Mouse (Mus musculus) Patski (cell line): ENCODE results near the gene Galm. TPM values are rescaled to one million over a fixed set of nuclear protein-coding genes. Genes with fewer than 3 reads are reported as not detected.
"Not testable (repeated sequence)": the region's sequence is repeated elsewhere in the genome, so short reads cannot be mapped to it uniquely, and the experiment has no call there.

ENCODE experiments used
- ATAC-seq: fragments of 100-300 bp; one replicate; pipeline ENCODE4 v1.8.0; 2021
- CTCF ChIA-PET: fragments of 350-600 bp; sonication (Branson Sonifier 250); formaldehyde crosslinking; loops from one replicate; lab custom pipeline; 2022; ENCODE audit warnings: inconsistent platforms; lab: Charles Lee
- POLR2A ChIA-PET: fragments of 350-600 bp; sonication (Branson Sonifier 250); formaldehyde crosslinking; loops from one replicate; lab custom pipeline; 2022; ENCODE audit warnings: antibody characterized with exemption, inconsistent platforms; lab: Charles Lee
- DNase-seq: peaks from one replicate; pipeline ENCODE4 v3.0.0-alpha.2; 2011; ENCODE audit warnings: low read depth, low spot score
- H3K27me3 ChIP-seq: fragments of 371-371 bp; one replicate; pipeline ENCODE4 v1.5.1; 2021
- CTCF ChIP-seq: fragments of 100-300 bp; IDR thresholded peaks from one replicate; pipeline ENCODE4 v1.5.1; 2021
- in situ Hi-C: fragments of 300-500 bp; cut with MboI; formaldehyde crosslinking; loops from 3 replicates; pipeline ENCODE4 v1.11.1; 2018; ENCODE audit warnings: low pct_unique_long_range_greater_than_20kb, mixed read lengths
- polyA plus RNA-seq: library from polyadenylated mRNA; unstranded; gene quantifications from one replicate; pipeline ENCODE4 v1.2.3, GENCODE M21; 2021

The Galm gene
- polyA plus RNA-seq, 1 experiment from 2014 or later, result 45.3 TPM

- POLR2A ChIA-PET, result interaction anchor here (0.7 to 1.7 kb wide), 2 partner anchors 12 to 18 kb away, joined by 3 to 4 read pairs; no protein-coding TSS in a partner anchor
- no peak for DNase-seq
- CTCF ChIA-PET, result interaction anchor here (1.0 to 2.1 kb wide), 2 partner anchors 10 to 28 kb away, joined by 3 to 4 read pairs; no protein-coding TSS in a partner anchor
- no peak for TF ChIP-seq CTCF
- ATAC-seq, result peak; percentile 97
- no peaks in the 10 kb centered on the region for H3K27me3 ChIP-seq
- in situ Hi-C loops, result no loop called here
Measured at GRCm38 (mm10) chr17:80224326-80225116, 97.2 kb downstream of the Galm start, which contains the start of gene Gemin6. Gene Gemin6 (plus strand): TSS chr17:80224441.

- CTCF ChIA-PET, result interaction anchor here (2.1 kb wide), 1 partner anchor 9 kb away, joined by 4 read pairs; no protein-coding TSS in a partner anchor
Measured at GRCm38 (mm10) chr17:80225142-80225541, 97.9 kb downstream of the Galm start.

GRCm38 (mm10) chr17:80229396-80229795, 102.1 kb downstream of the Galm start:
- no peak for ATAC-seq
- H3K27me3 ChIP-seq, result no peaks in the 10 kb centered on the region
- no peak for DNase-seq
- CTCF ChIA-PET, result no interaction called here
- POLR2A ChIA-PET, result no interaction called here
- no peak for TF ChIP-seq CTCF
- in situ Hi-C loops, result no loop called here

More at GRCm38 (mm10) chr17:80225142-80225541, 97.9 kb downstream of the Galm start:
- ATAC-seq, DNase-seq, in situ Hi-C loops, H3K27me3 ChIP-seq: not testable (repeated sequence)
- POLR2A ChIA-PET, result interaction anchor here (0.7 kb wide), 1 partner anchor 19 kb away, joined by 3 read pairs; no protein-coding TSS in a partner anchor

GRCm38 (mm10) chr17:80233844-80234243, 106.6 kb downstream of the Galm start:
- DNase-seq (no peak), ATAC-seq (no peak)
- no peak for TF ChIP-seq CTCF
- CTCF ChIA-PET, result interaction anchor here (0.8 to 1.7 kb wide), 3 partner anchors 10 to 21 kb away, joined by 3 to 4 read pairs (median 3); partner anchors contain the start of gene Gemin6
- no peaks in the 10 kb centered on the region for H3K27me3 ChIP-seq
- in situ Hi-C loops, result no loop called here
- POLR2A ChIA-PET, result interaction anchor here (2.2 kb wide), 1 partner anchor 22 kb away, joined by 6 read pairs; no protein-coding TSS in a partner anchor

- no peak for DNase-seq
- CTCF ChIA-PET, result interaction anchor here (1.1 to 1.7 kb wide), 2 partner anchors 10 kb away, joined by 3 to 4 read pairs; partner anchors contain the start of gene Gemin6
- POLR2A ChIA-PET, result interaction anchor here (0.7 to 2.2 kb wide), 2 partner anchors 21 to 46 kb away, joined by 6 to 7 read pairs; no protein-coding TSS in a partner anchor
- in situ Hi-C loops, result no loop called here
- ATAC-seq, result no peak
- no peaks in the 10 kb centered on the region for H3K27me3 ChIP-seq
- TF ChIP-seq CTCF, result no peak
Measured at GRCm38 (mm10) chr17:80234376-80234775, 107.1 kb downstream of the Galm start.

Other genes starting within 250 kb of the Galm start
- gene Atl2, start 231.3 kb upstream of the Galm start, polyA plus RNA-seq, result 38.4 TPM
- 65.9 TPM for gene Hnrnpll, start 65.1 kb upstream of the Galm start, polyA plus RNA-seq
- gene Srsf7, start 79.8 kb downstream of the Galm start, polyA plus RNA-seq, result 192 TPM
- 0.14 TPM for gene Ttc39d, start 80.0 kb downstream of the Galm start, polyA plus RNA-seq
- 16.4 TPM for gene Gemin6, start 97.0 kb downstream of the Galm start, polyA plus RNA-seq
- 47.2 TPM for gene Morn2, start 162.7 kb downstream of the Galm start, polyA plus RNA-seq
- 21.1 TPM for gene Dhx57, start 163.0 kb downstream of the Galm start, polyA plus RNA-seq
- 0.80 TPM for gene Arhgef33, start 179.9 kb downstream of the Galm start, polyA plus RNA-seq
- not detected for gene Gm10190, start 246.1 kb downstream of the Galm start, polyA plus RNA-seq